Mouse (Mus musculus): Measurements from ENCODE around the gene Tut7.

GRCm38 (mm10) chr13:59856286-59857070 lies 33.5 kb upstream of the Tut7 start:
- TF ChIP-seq POLR2A (IDR thresholded peaks at IDR 0.05; ENCODE audit: low read depth, low read length) (no peak), CTCF (IDR thresholded peaks at IDR 0.05; ENCODE audit: borderline replicate concordance, insufficient read depth, low read length) (peak; percentile 96)

All from embryonic fibroblast, embryonic 13.5 days (primary cell).